Mouse (Mus musculus) heart, embryonic 13.5 days (tissue): ENCODE results near the gene Fam149b. TPM values are rescaled to one million over a fixed set of nuclear protein-coding genes. Genes with fewer than 3 reads are reported as not detected.

Experiments used
- ATAC-seq: fragments of 200-750 bp; cut with Nextera tagmentation; 2 replicates; pipeline ENCODE4 v1.8.0; 2017; ENCODE audit warnings: moderate TSS enrichment; ENCODE audit not compliant: insufficient number of reproducible peaks, low FRiP score, low TSS enrichment; ENCODE audit errors: extremely low read depth
- H3K27ac ChIP-seq: fragments of 300-500 bp; sonication (generic); replicated peaks from 2 replicates; pipeline ENCODE4 v1.5.1; 2015; ENCODE audit warnings: moderate library complexity, mild to moderate bottlenecking, inconsistent platforms
- H3K27me3 ChIP-seq: fragments of 300-500 bp; sonication (generic); replicated peaks from 2 replicates; pipeline ENCODE4 v1.6.1; 2015; ENCODE audit warnings: mild to moderate bottlenecking, inconsistent platforms
- H3K36me3 ChIP-seq: fragments of 300-500 bp; sonication (generic); 2 replicates; pipeline ENCODE4 v1.6.1; 2015; ENCODE audit warnings: mild to moderate bottlenecking, inconsistent platforms
- H3K4me1 ChIP-seq: fragments of 300-500 bp; sonication (generic); 2 replicates; pipeline ENCODE4 v1.6.1; 2015; ENCODE audit warnings: inconsistent platforms
- H3K4me2 ChIP-seq: fragments of 300-500 bp; sonication (generic); 2 replicates; pipeline ENCODE4 v1.6.1; 2015; ENCODE audit warnings: inconsistent platforms, mild to moderate bottlenecking, moderate library complexity
- H3K4me3 ChIP-seq: fragments of 300-500 bp; sonication (generic); 2 replicates; pipeline ENCODE4 v1.5.1; 2015; ENCODE audit warnings: moderate library complexity, mild to moderate bottlenecking, inconsistent platforms
- H3K9ac ChIP-seq: fragments of 300-500 bp; sonication (generic); 2 replicates; pipeline ENCODE4 v1.6.1; 2015; ENCODE audit warnings: inconsistent platforms, mild to moderate bottlenecking, moderate library complexity
- H3K9me3 ChIP-seq: fragments of 300-500 bp; sonication (generic); 2 replicates; pipeline ENCODE4 v1.6.1; 2016; ENCODE audit warnings: inconsistent platforms
- WGBS: fragments of 180-500 bp; shearing (Covaris S2); methylation state at CpG from one replicate; pipeline ENCODE4 v1.1.7; 2015; ENCODE audit warnings: mixed read lengths; 5-methylcytosine and 5-hydroxymethylcytosine counted together
- polyA plus RNA-seq: library from polyadenylated mRNA; unstranded; fragments of >200 nt; fragmentation: Nextera tagmentation; extraction: Ambion mirVana; gene quantifications from 2 replicates; pipeline ENCODE4 v1.2.1, GENCODE M21; 2015

The Fam149b gene
- polyA plus RNA-seq, 1 experiment from 2014 or later: 19.7 TPM

DNA sequence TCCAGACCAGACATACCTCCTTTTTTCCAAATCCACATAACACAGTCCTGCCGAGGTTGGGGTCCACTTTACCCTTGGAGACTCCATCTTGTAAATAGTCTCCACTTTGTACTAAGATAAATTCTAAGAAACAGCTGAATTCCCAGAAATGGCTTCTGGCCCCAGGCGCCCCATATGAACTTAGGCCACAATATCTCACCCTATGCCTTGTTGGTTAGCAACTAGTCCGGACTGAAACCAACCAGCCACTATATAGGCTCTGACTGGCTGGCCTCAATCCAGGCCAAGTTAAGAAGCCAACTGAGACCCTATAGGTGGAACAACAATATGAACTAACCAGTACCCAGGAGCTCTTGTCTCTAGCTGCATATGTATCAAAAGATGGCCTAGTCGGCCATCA, 44.4 kb downstream of the Fam149b start:
- Histone ChIP-seq H3K4me3 (peak overlapping the region; percentile 90; the same call in 1 of the 2 replicates), H3K27me3 (no peaks in the 10 kb centered on the region), H3K9me3 (no peaks in the 10 kb centered on the region), H3K36me3 (peaks cover 23% of the 10 kb centered on the region), H3K9ac (0 out of 2 replicates have a peak overlapping the region, but pooled peaks have one; percentile 10), H3K4me2 (peak overlapping the region; percentile 73), H3K27ac (no peak overlapping the region), H3K4me1 (peaks cover 27% of the 10 kb centered on the region)
- ATAC-seq: no peak
- WGBS: 70% methylated on average over 4 of the region's 4 CpGs

GRCm38 (mm10) chr14:20393205-20393913, 45.4 kb downstream of the Fam149b start, which contains the start of gene Mrps16:
Gene Mrps16, minus strand, starts transcription at chr14:20393634.
- peak; percentile 97 for ATAC-seq
- Histone ChIP-seq H3K9ac (peak within 1 kb of the TSS; percentile 97), H3K4me3 (peak within 1 kb of the TSS; percentile 90), H3K36me3 (peaks cover 23% of the 10 kb centered on the region), H3K9me3 (no peaks in the 10 kb centered on the region), H3K4me2 (peak within 1 kb of the TSS; percentile 73), H3K27ac (peak within 1 kb of the TSS; percentile 89), H3K4me1 (peaks cover 18% of the 10 kb centered on the region), H3K27me3 (no peaks in the 10 kb centered on the region)
- WGBS: under 1% methylated on average over 68 of the region's 68 CpGs

DNA sequence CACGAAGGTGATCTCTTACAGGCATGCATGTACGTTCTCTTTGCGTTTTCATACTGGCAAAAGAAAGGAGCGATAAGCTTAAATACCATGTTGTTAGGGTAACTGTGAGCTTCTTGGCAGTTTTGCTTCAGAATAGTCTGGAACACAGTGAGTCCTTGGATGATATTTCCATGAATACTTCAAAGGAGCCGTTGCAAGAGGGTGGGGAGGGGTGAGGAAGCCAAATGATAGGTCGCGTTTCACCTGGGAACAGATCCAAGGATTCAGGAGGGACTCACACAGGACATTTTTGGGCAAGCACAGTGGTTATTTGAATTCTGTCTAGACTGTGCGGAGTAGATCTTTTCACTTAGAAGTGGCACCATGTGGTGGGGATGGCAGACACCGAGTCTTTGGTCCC, 49.3 kb downstream of the Fam149b start:
- 73% methylated on average over 9 of the region's 9 CpGs for WGBS

GRCm38 (mm10) chr14:20398864-20399263, 50.9 kb downstream of the Fam149b start:
- ATAC-seq: no peak
- WGBS: 30% methylated on average over 4 of the region's 4 CpGs
- no peak overlapping the region for H3K4me2 ChIP-seq
- no peaks in the 10 kb centered on the region for H3K9me3 ChIP-seq
- H3K4me3 ChIP-seq: no peak overlapping the region
- no peak overlapping the region for H3K27ac ChIP-seq
- no peak overlapping the region for H3K9ac ChIP-seq
- H3K4me1 ChIP-seq: 0 out of 2 replicates have a peak, but pooled peaks cover 5% of the 10 kb centered on the region
- H3K27me3 ChIP-seq: no peaks in the 10 kb centered on the region
- no peaks in the 10 kb centered on the region for H3K36me3 ChIP-seq

More for the DNA sequence above, 49.3 kb downstream of the Fam149b start:
- peaks cover 8% of the 10 kb centered on the region; the same call in 1 of the 2 replicates for H3K4me1 ChIP-seq
- no peak overlapping the region for H3K4me3 ChIP-seq
- H3K27me3 ChIP-seq: no peaks in the 10 kb centered on the region
- ATAC-seq: no peak
- no peak overlapping the region for H3K27ac ChIP-seq
- no peaks in the 10 kb centered on the region for H3K36me3 ChIP-seq
- no peak overlapping the region for H3K9ac ChIP-seq
- no peak overlapping the region for H3K4me2 ChIP-seq
- no peaks in the 10 kb centered on the region for H3K9me3 ChIP-seq

DNA sequence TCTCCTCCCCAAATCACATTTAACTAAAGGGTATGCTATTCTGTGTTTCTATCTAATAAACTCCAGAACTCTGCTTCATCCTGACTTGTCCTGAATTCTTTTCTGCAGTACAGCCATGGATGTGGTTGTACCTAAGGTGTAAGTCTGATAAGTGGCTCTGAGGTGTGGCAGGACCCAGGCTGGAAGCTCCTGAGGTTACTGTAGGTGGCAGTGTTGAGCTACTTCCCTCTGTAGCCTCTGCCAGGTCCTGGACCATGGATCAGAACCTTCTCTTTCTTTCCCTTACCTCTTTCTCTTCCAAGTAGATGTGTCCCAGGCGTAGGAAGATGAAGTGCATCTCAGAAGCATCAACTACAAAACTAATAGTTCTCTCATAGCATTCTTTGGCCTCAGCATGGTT, 52.1 kb downstream of the Fam149b start:
- no peak overlapping the region for H3K9ac ChIP-seq
- H3K9me3 ChIP-seq: no peaks in the 10 kb centered on the region
- no peaks in the 10 kb centered on the region for H3K4me1 ChIP-seq
- H3K4me3 ChIP-seq: no peak overlapping the region
- no peaks in the 10 kb centered on the region for H3K27me3 ChIP-seq
- no peak for ATAC-seq
- H3K36me3 ChIP-seq: no peaks in the 10 kb centered on the region
- no peak overlapping the region for H3K4me2 ChIP-seq
- H3K27ac ChIP-seq: no peak overlapping the region
- 39% methylated on average over 1 of the region's 1 CpGs for WGBS

GRCm38 (mm10) chr14:20422257-20422656, 74.3 kb downstream of the Fam149b start:
- Histone ChIP-seq H3K4me3 (no peak overlapping the region), H3K9me3 (no peaks in the 10 kb centered on the region), H3K27ac (no peak overlapping the region), H3K9ac (no peak overlapping the region), H3K36me3 (no peaks in the 10 kb centered on the region), H3K4me2 (no peak overlapping the region), H3K27me3 (no peaks in the 10 kb centered on the region), H3K4me1 (no peaks in the 10 kb centered on the region)
- WGBS: 41% methylated on average over 7 of the region's 7 CpGs
- no peak for ATAC-seq

- ATAC-seq: no peak
- 76% methylated on average over 6 of the region's 6 CpGs for WGBS
- Histone ChIP-seq H3K27ac (no peak overlapping the region), H3K27me3 (no peaks in the 10 kb centered on the region), H3K4me2 (no peak overlapping the region), H3K9me3 (no peaks in the 10 kb centered on the region), H3K4me3 (no peak overlapping the region), H3K9ac (no peak overlapping the region), H3K4me1 (no peaks in the 10 kb centered on the region), H3K36me3 (no peaks in the 10 kb centered on the region)
These were observed 75.1 kb downstream of the Fam149b start for GRCm38 (mm10) chr14:20423046-20423445.

DNA sequence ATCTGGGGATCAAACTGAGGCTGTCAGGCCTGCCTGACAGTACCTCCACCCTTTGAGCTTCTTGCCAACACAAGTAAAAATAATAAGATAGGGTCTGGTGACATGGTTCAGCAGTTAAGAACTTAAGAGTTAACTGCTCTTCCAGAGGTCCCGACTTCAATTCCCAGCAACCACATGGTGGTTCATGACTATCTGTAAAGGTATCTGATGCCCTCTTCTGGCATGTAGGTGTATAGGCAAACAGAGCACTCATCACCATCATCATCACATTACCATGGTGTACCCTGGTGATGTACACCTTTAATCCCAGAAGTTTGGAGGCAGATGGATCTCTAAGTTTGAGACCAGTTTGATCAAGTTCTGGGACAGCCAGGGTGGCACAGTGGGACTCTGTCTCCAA, 80.6 kb downstream of the Fam149b start:
- Histone ChIP-seq H3K4me2 (no peak overlapping the region), H3K9ac (no peak overlapping the region), H3K4me3 (no peak overlapping the region), H3K4me1 (no peaks in the 10 kb centered on the region), H3K27ac (no peak overlapping the region), H3K36me3 (no peaks in the 10 kb centered on the region), H3K9me3 (no peaks in the 10 kb centered on the region), H3K27me3 (no peaks in the 10 kb centered on the region)
- no peak for ATAC-seq
- 38% methylated on average over 1 of the region's 1 CpGs for WGBS

DNA sequence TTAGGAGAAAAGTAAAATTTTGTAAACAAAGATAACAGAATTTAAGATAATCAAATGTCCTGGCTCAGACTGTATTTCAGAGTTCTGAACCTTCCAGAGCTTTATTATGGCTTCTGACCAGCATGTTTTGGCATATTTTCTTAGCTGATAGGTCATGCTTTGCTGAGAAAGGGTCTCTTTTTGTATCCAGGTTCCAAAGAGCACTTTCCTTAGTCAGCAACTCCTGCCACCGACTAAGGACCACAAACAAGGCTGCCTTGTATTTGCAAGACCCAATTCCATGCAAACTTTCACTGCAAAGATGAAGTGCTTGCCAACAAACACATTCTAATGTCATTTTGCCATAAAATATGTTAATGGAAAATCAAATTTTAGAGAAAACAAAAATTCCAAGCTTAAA, 81.9 kb downstream of the Fam149b start:
- H3K27ac ChIP-seq: no peak overlapping the region
- H3K4me1 ChIP-seq: no peaks in the 10 kb centered on the region
- no peaks in the 10 kb centered on the region for H3K27me3 ChIP-seq
- 42% methylated on average over 1 of the region's 1 CpGs for WGBS
- H3K4me2 ChIP-seq: no peak overlapping the region
- no peak overlapping the region for H3K4me3 ChIP-seq
- no peaks in the 10 kb centered on the region for H3K9me3 ChIP-seq
- H3K9ac ChIP-seq: no peak overlapping the region
- no peak for ATAC-seq
- no peaks in the 10 kb centered on the region for H3K36me3 ChIP-seq

DNA sequence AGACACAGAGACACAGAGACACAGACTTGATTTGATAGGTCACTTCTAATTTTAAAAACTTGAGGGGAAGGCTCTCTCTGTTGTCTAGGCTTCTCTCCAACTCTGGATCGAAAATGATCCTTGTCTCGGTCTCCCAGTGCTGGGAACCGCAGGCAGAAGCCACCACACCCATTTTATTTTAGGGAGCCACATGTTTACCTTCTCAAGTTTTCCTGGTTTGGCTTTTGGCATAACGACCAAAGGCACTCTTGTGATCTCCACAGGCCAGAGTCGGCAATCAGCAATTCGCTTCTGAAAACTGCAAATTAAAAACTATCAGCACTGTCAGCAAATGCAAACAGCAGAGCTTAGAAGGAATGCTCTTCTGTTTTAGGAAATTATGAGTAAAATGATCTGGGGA, 83.8 kb downstream of the Fam149b start:
- no peak for ATAC-seq
- Histone ChIP-seq H3K9me3 (no peaks in the 10 kb centered on the region), H3K9ac (no peak overlapping the region), H3K27ac (no peak overlapping the region), H3K4me1 (no peaks in the 10 kb centered on the region), H3K4me3 (no peak overlapping the region), H3K27me3 (no peaks in the 10 kb centered on the region), H3K36me3 (no peaks in the 10 kb centered on the region), H3K4me2 (no peak overlapping the region)
- 70% methylated on average over 6 of the region's 6 CpGs for WGBS

- ATAC-seq: no peak
- Histone ChIP-seq H3K4me2 (no peak overlapping the region), H3K4me3 (no peak overlapping the region), H3K9ac (no peak overlapping the region), H3K9me3 (no peaks in the 10 kb centered on the region), H3K4me1 (no peaks in the 10 kb centered on the region), H3K27me3 (no peaks in the 10 kb centered on the region), H3K27ac (no peak overlapping the region), H3K36me3 (no peaks in the 10 kb centered on the region)
- 80% methylated on average over 4 of the region's 4 CpGs for WGBS
These were observed 84.5 kb downstream of the Fam149b start for GRCm38 (mm10) chr14:20432420-20432819.
